Mouse (Mus musculus): Measurements from ENCODE around the gene Mfsd14a. TPM values are rescaled to one million over a fixed set of nuclear protein-coding genes. Genes with fewer than 3 reads are reported as not detected.

The Mfsd14a gene
- polyA plus RNA-seq (2015; fragmentation: Nextera tagmentation; extraction: Ambion mirVana), result 78.5 and 80.5 TPM in 2 replicates

GRCm38 (mm10) chr3:116662463-116662863, at the start of gene Mfsd14a:
Gene Mfsd14a, minus strand, starts transcription at chr3:116662677.
- WGBS, result under 1% methylated on average over 39 of the region's 39 CpGs
- Histone ChIP-seq H3K9me3 (no peaks in the 10 kb centered on the region), H3K36me3 (no peaks in the 10 kb centered on the region), H3K27ac (peak within 1 kb of the TSS; percentile 93), H3K4me2 (peak within 1 kb of the TSS; percentile 64), H3K27me3 (no peaks in the 10 kb centered on the region), H3K4me3 (peak within 1 kb of the TSS; percentile 96), H3K4me1 (peaks cover 30% of the 10 kb centered on the region), H3K9ac (peak within 1 kb of the TSS; percentile 98)
- ATAC-seq (ENCODE audit: insufficient number of reproducible peaks, insufficient read depth, low FRiP score, low TSS enrichment, low read depth), result peak; percentile 99

DNA sequence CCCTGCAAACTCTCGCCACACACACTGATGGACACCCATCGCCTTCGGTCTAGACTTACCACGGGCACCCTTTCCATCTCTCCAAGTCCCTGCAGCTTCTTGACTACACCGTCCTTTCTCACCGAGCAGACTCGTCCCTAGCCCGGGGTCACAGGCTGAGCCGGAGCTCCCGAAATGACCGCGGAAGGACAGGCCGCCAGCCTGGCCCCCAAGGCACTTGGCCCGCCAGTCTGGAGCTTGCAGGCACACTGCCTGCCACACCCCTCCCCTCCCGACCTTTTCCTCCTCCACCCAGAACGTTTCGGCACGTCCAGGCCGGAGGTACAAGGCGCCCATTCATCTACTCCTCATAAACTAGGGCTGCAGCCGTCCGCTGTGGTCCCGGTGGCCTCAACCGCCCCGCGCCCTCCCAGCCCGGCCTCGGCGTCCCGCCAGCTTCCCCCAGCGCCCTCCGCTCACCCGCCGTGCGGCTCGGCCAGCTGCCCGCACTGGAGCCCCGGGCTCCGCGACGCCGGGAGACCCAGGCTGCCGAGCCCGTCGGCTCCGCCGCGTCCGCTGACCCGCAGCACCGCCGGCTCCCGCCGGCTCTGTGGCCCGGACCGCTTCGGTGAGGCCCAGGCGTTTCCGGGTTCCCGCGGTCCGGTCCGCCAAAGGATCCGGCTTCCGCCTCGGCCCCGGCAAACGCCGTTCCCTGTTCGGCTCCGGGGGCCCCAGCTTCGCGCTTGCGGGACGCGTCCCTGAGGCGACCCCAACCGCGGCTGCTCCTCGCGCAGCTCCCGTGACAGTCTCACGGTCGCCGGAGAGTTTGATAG, 49.4 kb upstream of the Mfsd14a start:
- H3K36me3 ChIP-seq, result 0 out of 2 replicates have a peak, but pooled peaks cover 3% of the 10 kb centered on the region
- peak; percentile 70 for ATAC-seq (ENCODE audit: insufficient number of reproducible peaks, insufficient read depth, low FRiP score, low TSS enrichment, low read depth)
- H3K27ac ChIP-seq, result peak overlapping the region; percentile 72; the same call in 1 of the 2 replicates
- WGBS, result under 1% methylated on average over 85 of the region's 85 CpGs
- peak overlapping the region; percentile 84 for H3K4me2 ChIP-seq
- H3K27me3 ChIP-seq, result no peaks in the 10 kb centered on the region
- peak overlapping the region; percentile 93 for H3K9ac ChIP-seq
- peak overlapping the region; percentile 96 for H3K4me3 ChIP-seq
- no peaks in the 10 kb centered on the region for H3K9me3 ChIP-seq
- peaks cover 8% of the 10 kb centered on the region for H3K4me1 ChIP-seq

GRCm38 (mm10) chr3:116710941-116711340, 48.5 kb upstream of the Mfsd14a start:
- H3K27me3 ChIP-seq, result no peaks in the 10 kb centered on the region
- no peak for ATAC-seq (ENCODE audit: insufficient number of reproducible peaks, insufficient read depth, low FRiP score, low TSS enrichment, low read depth)
- peak overlapping the region; percentile 93 for H3K9ac ChIP-seq
- H3K36me3 ChIP-seq, result 0 out of 2 replicates have a peak, but pooled peaks cover 5% of the 10 kb centered on the region
- H3K27ac ChIP-seq, result no peak overlapping the region
- peak overlapping the region; percentile 84 for H3K4me2 ChIP-seq
- peaks cover 8% of the 10 kb centered on the region for H3K4me1 ChIP-seq
- WGBS, result 50% methylated on average over 9 of the region's 9 CpGs
- no peaks in the 10 kb centered on the region for H3K9me3 ChIP-seq
- peak overlapping the region; percentile 96 for H3K4me3 ChIP-seq

DNA sequence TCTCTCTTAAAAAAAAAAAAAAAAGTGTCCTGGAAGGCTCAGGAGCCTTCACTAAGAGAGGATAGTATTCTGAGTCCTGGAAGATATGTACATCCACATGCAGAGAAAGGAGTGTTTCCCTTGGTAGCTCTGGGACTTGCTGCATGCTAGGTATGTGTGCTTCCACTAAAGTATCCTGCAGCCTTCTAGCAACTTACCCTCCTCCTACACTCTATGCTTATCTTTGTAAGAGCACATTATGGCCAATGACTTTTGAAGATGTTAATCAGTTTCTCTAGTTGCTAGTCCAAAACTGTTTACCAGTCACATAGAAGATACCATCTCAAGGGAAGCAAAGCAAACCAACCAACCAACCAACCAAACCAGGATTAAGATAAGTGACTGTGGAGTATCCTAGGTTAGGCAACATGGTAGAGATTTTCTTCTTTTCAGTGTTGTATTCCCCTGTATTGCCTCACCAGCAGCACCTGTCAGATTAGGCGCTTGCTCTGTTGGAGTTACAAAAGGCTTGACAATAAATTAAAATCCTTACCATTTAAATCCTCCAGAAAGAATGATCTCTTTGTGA, 43.2 kb upstream of the Mfsd14a start:
- Histone ChIP-seq H3K9ac (no peak overlapping the region), H3K4me1 (no peaks in the 10 kb centered on the region), H3K27me3 (no peaks in the 10 kb centered on the region), H3K9me3 (no peaks in the 10 kb centered on the region), H3K36me3 (0 out of 2 replicates have a peak, but pooled peaks cover 8% of the 10 kb centered on the region), H3K4me2 (no peak overlapping the region), H3K4me3 (no peak overlapping the region), H3K27ac (no peak overlapping the region)
- 98% methylated on average over 1 of the region's 1 CpGs for WGBS
- ATAC-seq (ENCODE audit: insufficient number of reproducible peaks, insufficient read depth, low FRiP score, low TSS enrichment, low read depth), result no peak

- WGBS, result 89% methylated on average over 5 of the region's 5 CpGs
- Histone ChIP-seq H3K27ac (no peak overlapping the region), H3K4me1 (no peaks in the 10 kb centered on the region), H3K9me3 (no peaks in the 10 kb centered on the region), H3K27me3 (no peaks in the 10 kb centered on the region), H3K4me2 (no peak overlapping the region), H3K36me3 (peaks cover 11% of the 10 kb centered on the region; the same call in 1 of the 2 replicates), H3K4me3 (no peak overlapping the region), H3K9ac (no peak overlapping the region)
- no peak for ATAC-seq (ENCODE audit: insufficient number of reproducible peaks, insufficient read depth, low FRiP score, low TSS enrichment, low read depth)
These were observed 41.4 kb upstream of the Mfsd14a start for GRCm38 (mm10) chr3:116703835-116704234.

GRCm38 (mm10) chr3:116702647-116703272, 40.3 kb upstream of the Mfsd14a start:
- Histone ChIP-seq H3K4me2 (no peak overlapping the region), H3K36me3 (peaks cover 11% of the 10 kb centered on the region; the same call in 1 of the 2 replicates), H3K27me3 (no peaks in the 10 kb centered on the region), H3K27ac (no peak overlapping the region), H3K4me1 (no peaks in the 10 kb centered on the region), H3K9me3 (no peaks in the 10 kb centered on the region), H3K4me3 (no peak overlapping the region), H3K9ac (no peak overlapping the region)
- WGBS, result 91% methylated on average over 1 of the region's 1 CpGs
- ATAC-seq (ENCODE audit: insufficient number of reproducible peaks, insufficient read depth, low FRiP score, low TSS enrichment, low read depth), result no peak

GRCm38 (mm10) chr3:116701601-116702000, 39.1 kb upstream of the Mfsd14a start:
- Histone ChIP-seq H3K9ac (no peak overlapping the region), H3K4me3 (no peak overlapping the region), H3K4me1 (no peaks in the 10 kb centered on the region), H3K27me3 (no peaks in the 10 kb centered on the region), H3K4me2 (no peak overlapping the region), H3K27ac (no peak overlapping the region), H3K36me3 (peaks cover 6% of the 10 kb centered on the region; the same call in 1 of the 2 replicates), H3K9me3 (no peaks in the 10 kb centered on the region)
- no peak for ATAC-seq (ENCODE audit: insufficient number of reproducible peaks, insufficient read depth, low FRiP score, low TSS enrichment, low read depth)
- 87% methylated on average over 4 of the region's 4 CpGs for WGBS

DNA sequence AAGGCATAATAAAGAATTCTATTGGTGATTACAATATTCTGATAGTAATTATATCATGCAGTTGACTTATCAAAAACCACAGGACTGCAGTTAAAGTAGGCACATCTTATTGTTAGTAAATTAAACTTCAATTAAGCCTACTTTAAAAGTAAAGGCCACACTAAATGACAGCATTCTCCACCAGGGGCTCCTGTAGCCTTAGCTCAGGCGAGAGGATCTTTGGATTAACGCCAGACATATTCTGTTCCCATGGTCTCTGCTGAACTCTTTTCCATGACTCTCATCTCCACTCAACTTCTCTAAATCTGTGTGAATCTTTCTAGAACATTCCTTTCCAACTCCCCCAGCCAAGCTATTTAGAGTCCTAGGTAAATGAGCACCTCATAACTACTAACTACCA, 36.3 kb upstream of the Mfsd14a start:
- Histone ChIP-seq H3K4me3 (no peak overlapping the region), H3K9ac (no peak overlapping the region), H3K9me3 (no peaks in the 10 kb centered on the region), H3K27ac (no peak overlapping the region), H3K4me2 (no peak overlapping the region), H3K27me3 (no peaks in the 10 kb centered on the region), H3K4me1 (no peaks in the 10 kb centered on the region), H3K36me3 (peaks cover 5% of the 10 kb centered on the region; the same call in 1 of the 2 replicates)
- WGBS, result 81% methylated on average over 2 of the region's 2 CpGs
- no peak for ATAC-seq (ENCODE audit: insufficient number of reproducible peaks, insufficient read depth, low FRiP score, low TSS enrichment, low read depth)

GRCm38 (mm10) chr3:116695666-116695985, 33.1 kb upstream of the Mfsd14a start:
- no peaks in the 10 kb centered on the region for H3K4me1 ChIP-seq
- ATAC-seq (ENCODE audit: insufficient number of reproducible peaks, insufficient read depth, low FRiP score, low TSS enrichment, low read depth), result no peak
- no peaks in the 10 kb centered on the region for H3K9me3 ChIP-seq
- no peaks in the 10 kb centered on the region for H3K27me3 ChIP-seq
- no peak overlapping the region for H3K27ac ChIP-seq
- peaks cover 15% of the 10 kb centered on the region for H3K36me3 ChIP-seq
- no peak overlapping the region for H3K4me2 ChIP-seq
- 88% methylated on average over 2 of the region's 2 CpGs for WGBS
- no peak overlapping the region for H3K9ac ChIP-seq
- H3K4me3 ChIP-seq, result no peak overlapping the region

- Histone ChIP-seq H3K36me3 (peaks cover 16% of the 10 kb centered on the region), H3K9ac (no peak overlapping the region), H3K4me2 (no peak overlapping the region), H3K9me3 (no peaks in the 10 kb centered on the region), H3K4me3 (no peak overlapping the region), H3K27me3 (no peaks in the 10 kb centered on the region), H3K4me1 (no peaks in the 10 kb centered on the region), H3K27ac (no peak overlapping the region)
- no peak for ATAC-seq (ENCODE audit: insufficient number of reproducible peaks, insufficient read depth, low FRiP score, low TSS enrichment, low read depth)
- 88% methylated on average over 8 of the region's 8 CpGs for WGBS
These were observed 32.6 kb upstream of the Mfsd14a start for GRCm38 (mm10) chr3:116694955-116695665.

- ATAC-seq (ENCODE audit: insufficient number of reproducible peaks, insufficient read depth, low FRiP score, low TSS enrichment, low read depth), result no peak
- Histone ChIP-seq H3K27ac (no peak overlapping the region), H3K4me2 (no peak overlapping the region), H3K4me1 (no peaks in the 10 kb centered on the region), H3K4me3 (no peak overlapping the region), H3K27me3 (no peaks in the 10 kb centered on the region), H3K9me3 (no peaks in the 10 kb centered on the region), H3K36me3 (peaks cover 13% of the 10 kb centered on the region), H3K9ac (no peak overlapping the region)
- WGBS, result 92% methylated on average over 3 of the region's 3 CpGs
These were observed 31.8 kb upstream of the Mfsd14a start for GRCm38 (mm10) chr3:116694312-116694711.

Measured in embryonic facial prominence, embryonic 13.5 days (tissue).